Mouse (Mus musculus): Measurements from ENCODE around the gene Rps9.
A peak's percentile ranks its signal among the peaks of the same experiment; 100 is the strongest.
"Not testable (repeated sequence)": the region's sequence is repeated elsewhere in the genome, so short reads cannot be mapped to it uniquely, and the experiment has no call there.

Gene Rps9

GRCm38 (mm10) chr7:3703879-3704441 lies at the start of gene Rps9:
Gene Rps9 (plus strand): TSS chr7:3703993.
- peak; percentile 97 for DNase-seq (ENCODE audit: low spot score)

DNA sequence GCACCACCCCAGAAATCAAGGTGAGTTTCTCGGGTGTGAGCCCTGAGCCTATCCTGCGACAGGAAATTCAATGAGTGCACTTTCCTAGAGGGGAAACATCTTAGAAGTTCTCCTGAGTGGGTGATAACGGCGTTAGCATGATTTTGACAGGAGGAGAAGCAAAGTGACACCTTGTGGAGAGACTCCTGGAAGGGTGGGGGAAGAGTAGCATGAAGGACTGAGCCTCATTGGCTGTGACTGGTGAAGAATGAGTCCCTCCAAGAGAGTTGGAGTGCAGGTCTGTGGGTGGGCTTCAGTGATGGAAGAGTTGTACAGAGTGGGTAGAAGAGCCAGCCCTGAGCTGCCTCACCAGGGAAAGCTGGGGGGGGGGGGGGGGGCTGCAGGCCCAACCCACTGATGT lies 46.8 kb upstream of the Rps9 start:
- no peak for DNase-seq (ENCODE audit: low spot score)

DNA sequence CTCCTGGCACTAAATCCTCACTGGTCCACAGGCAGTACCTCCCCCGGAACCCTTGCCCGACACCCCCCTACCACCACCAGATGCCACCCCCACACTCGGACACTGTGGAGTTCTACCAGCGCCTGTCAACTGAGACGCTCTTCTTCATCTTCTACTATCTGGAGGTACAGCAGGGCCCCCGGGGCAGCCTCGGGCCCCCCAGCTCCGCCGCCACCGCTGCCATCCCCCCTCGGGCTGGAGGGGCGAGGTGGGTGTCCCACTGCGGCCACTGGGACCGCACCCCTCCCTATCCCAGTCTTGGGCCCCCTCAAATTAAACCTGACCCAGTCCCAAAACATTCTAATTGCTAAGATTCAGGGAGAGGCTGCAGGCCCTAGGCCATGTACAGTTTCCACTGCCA lies 45.2 kb upstream of the Rps9 start:
- DNase-seq (ENCODE audit: low spot score): no peak

GRCm38 (mm10) chr7:3664524-3665214 lies 39.1 kb upstream of the Rps9 start:
- DNase-seq (ENCODE audit: low spot score): no peak

- peak; percentile 98 for DNase-seq (ENCODE audit: low spot score)
Measured at GRCm38 (mm10) chr7:3665215-3666114, 38.3 kb upstream of the Rps9 start, which contains the start of gene Leng1. Gene Leng1 (minus strand): TSS chr7:3665840.

DNA sequence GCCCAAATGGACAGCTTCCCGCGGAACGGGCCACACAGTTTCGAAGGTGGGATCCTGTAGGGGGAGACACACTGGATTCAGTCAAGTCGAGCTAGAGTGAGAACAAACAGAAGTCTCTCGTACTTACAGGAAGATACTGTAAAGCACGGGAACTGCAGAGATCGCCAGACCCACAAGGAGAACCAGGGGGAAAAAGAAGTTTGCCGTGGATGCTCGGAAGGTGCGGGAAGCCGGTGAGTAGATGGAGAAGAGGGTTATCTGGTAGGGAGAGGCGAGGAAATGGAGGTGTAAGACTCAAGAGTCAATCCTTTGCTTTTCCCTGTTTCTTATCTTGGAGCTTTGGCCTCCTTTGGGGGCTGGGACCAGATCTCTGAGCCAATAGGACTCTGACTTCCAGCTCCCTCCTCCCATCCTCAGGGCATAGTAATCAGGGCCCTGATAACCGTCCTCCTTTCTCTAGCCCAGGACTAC lies 36.8 kb upstream of the Rps9 start:
- DNase-seq (ENCODE audit: low spot score): peak; percentile 65

GRCm38 (mm10) chr7:3674507-3675227 lies 29.1 kb upstream of the Rps9 start:
- DNase-seq (ENCODE audit: low spot score): peak; percentile 79

GRCm38 (mm10) chr7:3675228-3675548 lies 28.6 kb upstream of the Rps9 start:
- DNase-seq (ENCODE audit: low spot score): no peak

GRCm38 (mm10) chr7:3676371-3676770 lies 27.4 kb upstream of the Rps9 start:
- no peak for DNase-seq (ENCODE audit: low spot score)

DNA sequence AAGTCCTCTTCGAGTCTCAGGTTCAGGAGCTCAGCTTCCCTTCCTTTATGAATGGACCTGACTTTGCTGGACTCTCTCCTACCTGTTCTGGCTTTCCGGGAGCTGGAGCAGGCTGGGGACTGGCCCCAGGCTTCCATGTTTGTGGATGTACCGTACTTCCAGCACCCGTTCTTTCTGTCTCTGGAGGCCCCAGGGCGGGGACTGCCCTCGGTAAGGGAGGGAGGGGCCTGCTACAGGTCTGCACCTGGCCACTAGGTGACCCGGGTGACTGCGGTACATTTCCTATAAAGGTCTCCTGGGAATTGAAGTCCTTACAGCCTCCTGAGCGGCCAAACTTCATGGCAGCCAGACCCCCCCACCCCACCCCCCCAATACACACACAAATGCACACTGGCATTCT lies 26.5 kb upstream of the Rps9 start, which contains the start of gene Tmc4:
Gene Tmc4 (minus strand): TSS at position 212 of the 400 bp plus-strand sequence.
- DNase-seq (ENCODE audit: low spot score): no peak

DNA sequence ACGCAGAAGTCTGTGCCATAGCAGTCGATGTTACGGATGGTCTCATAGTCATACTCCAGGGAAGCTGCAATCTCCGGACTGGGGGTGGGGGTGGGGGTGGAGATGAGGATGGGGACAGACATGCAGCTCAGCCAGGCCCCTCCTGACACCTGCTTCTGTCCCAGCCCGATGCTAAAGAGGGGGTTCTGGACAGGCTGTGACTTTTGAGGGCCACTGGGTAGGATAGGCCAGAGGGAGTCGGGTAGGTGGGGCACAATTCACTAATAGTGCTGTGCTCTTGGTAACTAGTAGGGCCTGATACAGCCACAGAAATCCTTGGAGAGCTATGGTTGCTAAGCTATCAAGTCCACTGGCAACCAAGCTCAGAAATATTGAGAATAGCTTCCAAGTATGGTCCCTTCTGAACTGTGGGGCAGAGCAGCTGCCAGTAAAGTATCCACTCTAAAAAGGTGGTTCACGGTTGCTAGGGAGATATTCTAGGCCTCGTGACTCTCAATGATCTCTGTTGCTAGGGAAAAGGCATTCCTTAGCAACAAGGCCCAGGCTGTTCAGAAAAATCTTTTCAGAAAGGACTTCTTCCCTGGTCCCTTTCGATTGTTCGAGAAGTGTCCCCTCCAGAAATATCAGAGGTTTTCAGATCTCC lies 19.8 kb upstream of the Rps9 start:
- no peak for DNase-seq (ENCODE audit: low spot score)

- DNase-seq (ENCODE audit: low spot score): no peak
Measured at GRCm38 (mm10) chr7:3684698-3685097, 19.1 kb upstream of the Rps9 start.

- DNase-seq (ENCODE audit: low spot score): no peak
Measured at GRCm38 (mm10) chr7:3685400-3686187, 18.2 kb upstream of the Rps9 start.

GRCm38 (mm10) chr7:3691919-3692318 lies 11.9 kb upstream of the Rps9 start:
- no peak for DNase-seq (ENCODE audit: low spot score)

DNA sequence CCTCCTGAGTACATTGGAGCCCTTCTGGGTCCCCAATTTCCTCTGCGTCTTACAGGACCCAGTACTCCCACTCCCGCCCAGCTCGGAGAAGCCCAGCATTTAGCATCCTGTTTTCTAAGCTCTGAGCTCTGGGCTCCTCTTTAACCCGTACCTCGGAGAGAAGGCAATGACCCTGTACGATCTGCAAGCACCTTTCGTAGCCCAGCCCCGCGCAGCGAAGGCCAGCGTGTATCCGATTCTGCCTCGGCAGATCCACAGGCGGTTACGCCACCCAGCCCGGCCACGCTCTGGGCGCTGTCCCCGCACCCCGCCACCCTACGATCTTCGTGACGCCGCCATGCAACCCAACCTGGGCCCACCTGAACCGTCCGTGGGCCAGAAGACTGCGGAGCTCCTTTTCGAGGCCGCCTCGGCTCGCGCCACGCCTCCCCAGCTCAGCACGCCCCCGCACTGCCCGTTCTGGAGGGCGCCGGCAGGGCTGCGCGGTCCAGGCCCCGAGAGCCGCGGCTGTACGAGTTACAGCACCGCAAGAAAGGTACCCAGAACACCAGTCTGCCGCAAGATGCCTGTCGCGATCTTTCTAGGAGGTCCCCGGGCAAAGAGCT lies 11.3 kb upstream of the Rps9 start, which contains the start of gene Tsen34:
Gene Tsen34 (plus strand): TSS at position 482 of the 605 bp plus-strand sequence.
- DNase-seq (ENCODE audit: low spot score): no peak

- DNase-seq (ENCODE audit: low spot score): peak; percentile 93
Measured at GRCm38 (mm10) chr7:3692987-3693808, 10.6 kb upstream of the Rps9 start, which contains the start of gene Mboat7. Gene Mboat7 (minus strand): TSS chr7:3693523.

GRCm38 (mm10) chr7:3693809-3694075 lies 10.1 kb upstream of the Rps9 start:
- DNase-seq (ENCODE audit: low spot score): no peak

GRCm38 (mm10) chr7:3694076-3694948 lies 9.5 kb upstream of the Rps9 start:
- peak; percentile 56 for DNase-seq (ENCODE audit: low spot score)

DNA sequence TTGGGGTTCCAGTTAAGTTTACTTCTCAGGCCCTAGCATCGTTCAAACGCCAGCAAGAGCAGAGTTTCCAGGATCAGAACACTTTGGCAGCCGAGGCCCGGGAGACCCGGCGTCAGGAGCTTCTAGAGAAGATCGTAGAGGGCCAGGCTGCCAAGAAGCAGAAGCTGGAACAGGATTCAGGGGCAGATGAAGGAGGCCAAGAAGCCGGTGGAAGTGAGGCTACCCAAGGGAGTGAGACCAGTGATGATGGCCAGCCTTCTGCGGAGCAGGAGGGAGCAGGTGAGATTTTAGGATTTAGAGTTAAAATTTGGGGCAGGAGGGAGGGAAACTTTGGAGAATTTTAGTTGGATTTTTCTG lies 8.9 kb upstream of the Rps9 start:
- DNase-seq (ENCODE audit: low spot score): not testable (repeated sequence)
